Mouse (Mus musculus): ENCODE measurements around the gene Foxp4. TPM values are rescaled to one million over a fixed set of nuclear protein-coding genes. Genes with fewer than 3 reads are reported as not detected.

Foxp4 gene
- polyA plus RNA-seq, 1 experiment: 27.9 TPM

DNA sequence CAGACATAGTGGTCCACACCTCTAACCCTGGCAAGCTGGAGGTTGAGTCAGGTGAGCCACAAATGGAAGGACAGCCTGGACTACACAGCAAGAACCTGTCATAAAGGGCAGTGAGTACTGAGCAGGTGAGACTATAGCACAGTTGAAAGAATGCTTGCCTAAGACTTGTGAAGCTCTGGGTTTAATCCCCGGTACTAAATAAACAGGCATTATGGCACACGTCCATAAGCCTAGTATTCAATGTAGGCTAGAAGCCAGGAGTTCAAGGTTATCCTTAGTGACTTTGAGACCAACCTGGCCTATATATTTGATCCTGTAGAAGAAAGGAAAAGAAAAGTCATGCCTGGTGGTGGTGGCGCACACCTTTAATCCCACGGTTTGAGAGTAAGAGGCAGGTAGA, 12.1 kb upstream of the Foxp4 start:
- no peak for DNase-seq (ENCODE audit: low read depth)

DNA sequence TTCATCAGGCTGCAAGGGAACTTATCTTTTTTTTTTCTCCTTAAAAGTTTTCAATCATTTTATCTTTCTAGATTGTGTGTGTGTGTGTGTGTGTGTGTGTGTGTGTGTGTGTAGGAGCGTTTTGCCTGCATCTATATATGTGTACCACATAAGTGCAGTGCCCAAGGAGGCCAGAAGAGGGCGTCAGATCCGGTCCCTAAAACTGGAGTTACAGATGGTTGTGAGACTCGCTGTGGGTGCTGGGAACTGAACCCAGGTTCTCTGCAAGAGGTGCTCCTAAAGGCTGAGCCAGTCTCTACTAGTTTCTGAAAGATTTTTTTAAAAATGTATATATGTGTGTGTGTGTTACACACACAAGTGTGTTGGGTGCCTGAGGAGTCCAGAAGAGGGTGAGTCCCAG, 5.0 kb upstream of the Foxp4 start:
- no peak for DNase-seq (ENCODE audit: low read depth)

DNA sequence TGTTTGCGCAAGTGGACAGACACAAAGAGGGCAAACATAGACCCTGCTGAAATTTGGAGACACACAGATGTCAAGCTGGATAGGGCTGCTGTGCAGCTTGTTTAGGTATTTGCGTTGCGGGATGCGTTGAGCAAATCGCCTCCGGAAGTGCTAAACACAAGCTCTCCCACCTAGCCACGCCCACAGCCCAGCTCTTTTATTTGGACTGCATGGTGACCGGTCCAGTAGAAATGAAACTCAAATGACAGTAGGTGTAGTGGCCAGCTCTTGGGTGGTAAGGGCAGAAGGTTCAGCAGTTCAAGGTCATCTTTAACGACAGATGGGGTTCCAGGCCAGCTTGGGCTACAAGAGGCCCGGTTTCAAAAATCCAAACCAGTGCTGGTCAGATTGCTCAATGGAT, 1.5 kb upstream of the Foxp4 start:
- no peak for DNase-seq (ENCODE audit: low read depth)

DNA sequence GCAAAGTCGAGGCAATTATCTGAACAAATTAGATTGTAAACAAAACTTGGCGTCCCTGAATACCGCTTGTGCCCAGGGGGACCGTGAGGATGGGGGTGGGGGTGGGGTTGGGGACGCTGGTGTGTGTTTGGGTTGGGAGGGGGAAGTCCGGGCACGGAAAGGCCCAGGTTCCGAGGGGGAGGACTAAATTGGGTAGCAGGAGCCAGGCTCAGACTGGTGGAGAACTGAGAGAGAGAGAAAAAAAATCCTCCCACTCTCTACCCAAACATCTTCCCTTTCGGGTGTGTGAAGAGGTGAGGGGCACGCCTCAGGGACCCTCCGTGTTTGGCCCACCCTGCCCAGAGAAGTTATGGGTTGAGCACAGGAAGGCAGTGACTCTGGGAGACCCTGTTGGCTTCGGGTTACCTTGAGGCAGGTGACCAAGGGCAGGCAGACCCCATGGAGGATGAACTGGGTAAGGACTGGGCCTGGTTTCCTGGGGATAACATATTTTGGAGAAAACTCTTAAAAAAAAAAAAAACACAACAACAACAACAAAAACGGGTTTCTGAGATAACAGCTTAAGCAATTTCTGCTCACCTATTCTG, 988 bp upstream of the Foxp4 start:
- DNase-seq (ENCODE audit: low read depth): no peak

DNA sequence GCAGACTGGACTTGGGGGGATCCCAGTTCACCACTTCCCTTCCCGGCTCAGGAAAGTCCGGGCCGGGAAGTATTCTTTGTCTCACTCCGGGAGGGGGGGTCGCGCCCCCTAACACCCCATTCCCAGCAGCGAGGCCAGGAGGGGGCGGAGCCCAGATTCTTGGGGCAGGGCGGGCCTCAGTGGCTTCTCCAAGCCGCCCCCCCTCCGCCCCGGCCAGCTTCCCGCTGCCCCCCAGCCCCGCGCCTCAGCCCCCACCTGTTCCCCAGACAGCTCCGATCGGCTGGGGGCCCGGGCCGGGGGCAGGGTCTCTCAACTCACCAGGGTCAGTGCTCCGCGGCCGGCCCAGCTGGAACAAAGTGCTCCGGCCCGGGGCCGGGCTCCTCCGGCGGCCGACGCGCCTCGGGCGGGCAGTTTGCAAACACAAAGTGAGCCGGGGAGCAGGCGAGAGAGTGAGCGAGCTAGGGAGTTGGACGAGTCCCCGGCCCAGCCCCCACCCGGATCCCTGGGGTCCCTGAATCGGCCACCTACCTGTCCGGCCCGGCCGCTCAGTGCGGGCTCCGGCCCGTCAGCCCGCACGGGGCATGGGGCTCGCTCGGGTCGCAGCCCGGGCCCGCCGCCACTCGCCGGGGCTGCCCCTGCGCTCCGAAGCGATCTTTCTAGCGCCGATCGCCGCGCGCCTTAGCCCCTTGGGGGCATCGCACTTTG, 615 bp downstream of the Foxp4 start:
- DNase-seq (ENCODE audit: low read depth): no peak

DNA sequence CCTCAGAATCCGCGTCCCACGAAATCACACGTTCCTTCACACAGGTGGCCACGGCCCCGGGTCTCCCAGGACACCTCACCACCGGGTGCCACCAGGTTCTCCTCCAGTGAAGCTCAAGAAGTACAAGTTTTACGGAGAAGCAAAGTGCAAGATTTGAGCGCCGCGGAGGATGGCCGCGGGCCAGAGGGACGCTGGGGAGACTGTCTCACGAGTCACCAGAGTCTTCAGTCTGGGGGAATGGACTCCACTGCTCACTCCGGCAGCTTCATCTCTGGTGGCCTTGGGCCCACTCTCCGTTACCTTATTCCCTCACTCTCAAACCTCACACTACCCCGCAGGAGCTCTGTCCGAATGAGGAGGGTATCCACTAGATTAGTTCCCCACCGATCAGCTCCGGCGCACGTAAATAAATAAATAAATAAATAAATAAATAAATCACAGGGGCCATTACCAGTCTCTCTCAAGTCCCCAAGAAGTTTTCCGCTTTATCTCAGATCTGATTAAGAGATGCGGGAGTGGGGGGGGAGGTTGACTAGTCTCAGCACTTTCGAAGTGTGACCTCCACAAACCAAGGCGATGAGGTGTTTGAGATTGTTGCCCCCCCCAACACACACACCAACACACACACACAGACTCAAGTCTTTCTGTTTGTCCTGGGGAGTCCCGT, 1.3 kb downstream of the Foxp4 start:
- no peak for DNase-seq (ENCODE audit: low read depth)

DNA sequence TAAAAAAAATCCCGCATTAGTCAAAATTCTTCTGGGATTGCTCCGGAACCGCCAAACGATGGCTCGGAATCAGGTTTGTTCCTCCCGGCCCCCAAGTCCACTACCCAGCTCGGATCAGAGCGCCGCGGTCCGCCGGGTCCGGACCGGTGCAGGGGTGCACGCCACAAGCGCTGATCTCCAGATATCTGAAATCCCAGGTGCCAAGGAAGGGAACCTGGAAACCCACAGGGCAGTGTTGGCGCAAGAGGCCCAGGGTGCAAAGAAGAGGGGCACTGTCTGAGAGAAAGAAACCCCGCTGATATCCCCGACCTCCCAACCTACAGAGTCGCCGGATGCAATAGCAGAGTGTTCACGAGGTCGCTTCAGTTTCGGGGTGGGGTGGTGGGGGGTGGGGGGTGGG, 1.9 kb downstream of the Foxp4 start:
- DNase-seq (ENCODE audit: low read depth): no peak

DNA sequence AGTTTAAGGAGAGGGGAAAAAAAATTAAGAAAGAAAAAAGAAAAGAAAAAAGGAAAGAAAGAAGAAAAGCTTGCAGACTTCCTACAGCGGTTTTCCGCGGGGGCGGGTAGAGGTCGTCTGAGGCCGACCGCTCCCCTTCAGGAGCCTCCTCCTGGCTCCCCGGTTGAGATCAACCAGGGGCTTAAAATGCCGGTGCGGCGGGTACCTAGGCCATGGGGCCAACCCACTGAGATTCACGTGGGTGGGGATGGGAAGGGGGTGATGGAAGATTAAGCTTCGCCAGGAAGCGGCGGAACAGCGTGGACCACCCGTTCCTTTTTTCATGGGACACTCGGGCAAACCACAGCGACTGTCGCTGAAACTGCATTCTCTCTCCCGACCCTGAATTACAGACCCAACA, 2.3 kb downstream of the Foxp4 start:
- DNase-seq (ENCODE audit: low read depth): no peak

DNA sequence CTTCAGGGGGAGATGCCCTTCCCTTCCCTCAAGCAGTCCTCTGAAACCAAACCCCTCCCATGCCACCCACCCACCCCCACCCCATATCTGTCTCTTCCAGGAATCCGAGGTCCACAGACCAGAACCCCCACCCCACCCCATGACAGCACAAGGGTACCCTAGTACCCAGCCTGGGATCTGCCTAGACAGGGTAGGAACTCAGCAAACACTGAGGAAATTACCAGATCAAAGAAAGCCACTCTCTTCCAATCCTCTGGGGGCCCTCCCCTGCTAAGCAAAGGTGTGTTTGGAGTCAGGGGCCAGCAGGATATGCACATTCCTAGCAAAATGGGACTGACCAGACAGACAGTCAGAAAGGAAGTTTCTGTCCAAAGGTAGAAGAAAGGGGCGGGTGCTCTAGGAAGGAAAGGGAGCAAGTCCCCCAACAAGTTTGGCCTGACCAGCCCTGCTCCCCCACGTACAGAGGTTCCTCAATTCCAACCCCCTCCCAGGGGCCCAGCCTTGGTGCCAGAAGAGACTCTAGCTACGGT, 3.2 kb downstream of the Foxp4 start:
- DNase-seq (ENCODE audit: low read depth): no peak

DNA sequence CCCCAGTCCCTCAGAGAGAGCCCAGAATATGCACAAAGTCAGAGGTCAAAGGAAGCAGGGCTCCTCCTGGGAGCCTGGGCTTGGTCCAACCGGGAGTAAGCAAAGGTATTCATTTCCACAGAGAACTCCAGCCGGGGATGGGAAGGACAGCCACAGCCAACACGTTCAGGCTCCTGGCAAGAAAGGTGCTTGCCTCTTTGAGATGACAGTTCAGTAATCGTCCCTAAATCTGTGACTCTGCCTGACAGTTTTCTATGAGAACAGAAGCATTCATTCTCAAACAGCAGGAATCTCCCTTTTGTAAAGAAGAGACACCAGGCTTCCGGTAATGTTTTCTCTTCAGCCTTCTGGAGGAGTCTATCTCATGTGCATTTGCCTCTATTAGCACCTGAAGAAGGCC, 4.6 kb downstream of the Foxp4 start:
- DNase-seq (ENCODE audit: low read depth): no peak

DNA sequence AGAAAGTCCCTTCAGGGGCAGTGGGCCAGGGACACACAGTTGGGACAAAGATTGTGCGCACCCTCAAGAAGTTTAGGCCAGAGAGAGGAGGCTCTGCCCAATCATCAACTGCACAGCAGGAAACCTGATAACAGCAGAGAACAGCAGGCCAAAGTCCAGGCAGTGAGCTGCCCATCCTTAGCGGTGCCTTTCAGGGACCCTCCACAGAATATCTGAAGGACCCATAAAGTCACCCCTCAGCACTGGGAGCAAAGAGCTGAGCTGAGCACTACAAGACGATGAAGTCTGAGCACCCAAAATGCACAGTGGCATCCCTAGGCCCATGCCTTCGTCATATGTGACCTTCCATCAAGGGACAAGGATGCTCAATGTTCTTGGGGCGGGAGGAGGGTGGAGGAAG, 6.5 kb downstream of the Foxp4 start:
- DNase-seq (ENCODE audit: low read depth): no peak

DNA sequence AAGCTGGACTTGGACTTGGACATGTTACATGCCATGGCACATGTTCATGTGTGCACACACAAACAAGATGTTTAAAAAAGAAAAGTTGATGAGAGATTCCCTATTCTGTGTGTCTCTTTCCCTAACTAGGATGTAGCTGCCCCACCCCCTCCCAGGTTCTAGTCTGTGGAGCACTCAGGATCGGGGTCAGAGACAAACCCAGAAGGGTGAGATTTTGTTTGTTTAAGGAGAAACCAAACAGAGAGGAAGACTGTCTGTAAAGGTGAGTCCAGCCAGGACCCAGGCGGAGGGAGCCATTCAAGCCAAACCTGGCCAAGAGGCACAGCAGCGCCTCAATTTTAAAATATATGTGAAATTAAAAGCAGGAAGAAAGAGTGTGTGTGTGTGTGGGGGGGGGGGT, 7.2 kb downstream of the Foxp4 start:
- no peak for DNase-seq (ENCODE audit: low read depth)

DNA sequence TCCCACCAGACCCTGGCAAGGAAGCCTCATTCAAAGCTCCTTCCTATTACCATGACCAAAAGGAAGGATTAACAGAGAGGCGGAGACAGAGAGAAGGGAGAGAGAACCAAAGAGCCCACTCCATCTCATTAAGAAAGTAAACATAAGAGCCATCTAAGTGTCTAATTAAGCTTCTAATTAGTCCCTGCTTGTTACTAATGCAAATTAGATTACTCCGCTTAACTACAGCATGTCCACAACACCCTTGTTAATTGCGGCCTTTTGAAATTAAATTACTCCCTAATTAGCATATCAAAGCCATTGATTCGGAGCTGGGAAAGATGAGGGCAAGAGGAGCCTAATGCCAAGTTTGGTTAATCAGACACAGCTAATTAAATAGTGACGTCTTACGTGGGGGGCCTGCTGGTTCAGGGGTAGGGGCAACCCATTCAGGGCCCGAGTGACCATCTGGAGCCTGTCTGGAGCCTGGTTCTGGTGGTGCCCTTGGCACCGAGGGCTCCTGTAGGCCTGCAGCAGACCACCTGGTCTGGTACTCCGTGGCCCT, 9.7 kb downstream of the Foxp4 start:
- no peak for DNase-seq (ENCODE audit: low read depth)

DNA sequence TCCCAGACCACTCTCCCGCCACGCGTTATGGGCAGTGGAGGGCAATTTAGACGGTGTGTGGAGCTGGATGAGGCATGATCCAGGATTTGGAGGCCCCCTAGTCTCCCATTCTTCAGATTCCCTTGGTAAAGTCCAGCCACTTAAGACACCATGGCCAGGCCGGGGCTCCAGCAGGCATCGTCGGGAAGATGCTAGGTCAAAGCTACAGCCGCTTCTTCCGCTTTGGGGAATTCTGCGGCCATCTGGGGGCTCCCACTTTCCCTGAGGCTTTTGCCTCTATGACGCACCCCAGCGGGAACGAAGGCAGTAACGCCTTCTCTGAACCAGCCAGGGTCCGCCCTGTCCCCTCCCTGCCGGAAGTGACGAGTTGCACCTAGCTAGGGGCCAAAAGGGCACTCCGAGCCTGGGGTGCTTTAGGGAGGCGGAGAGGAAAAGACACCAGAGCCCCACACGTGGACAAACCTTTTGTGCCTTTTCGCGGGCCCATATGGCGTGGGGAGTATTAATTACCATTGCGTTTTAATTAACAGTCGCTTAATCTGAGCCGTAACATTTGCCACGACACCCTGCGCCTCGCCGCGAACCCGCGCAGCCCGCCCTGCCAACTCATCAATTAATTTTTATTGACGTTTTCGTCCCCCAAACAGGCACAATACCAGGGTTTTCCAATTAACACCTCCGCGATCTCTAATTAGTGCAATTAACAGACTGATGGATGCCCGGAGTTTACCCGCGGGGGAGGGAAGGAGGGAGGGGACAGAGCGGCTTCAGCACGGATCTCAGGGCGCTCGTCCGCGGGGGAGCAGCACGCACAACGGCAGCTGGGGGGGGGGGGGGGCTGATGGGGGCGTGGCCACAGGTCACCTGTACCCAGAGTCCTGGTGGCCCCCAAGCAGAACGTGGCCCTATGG, 15.1 kb downstream of the Foxp4 start:
- no peak for DNase-seq (ENCODE audit: low read depth)

DNA sequence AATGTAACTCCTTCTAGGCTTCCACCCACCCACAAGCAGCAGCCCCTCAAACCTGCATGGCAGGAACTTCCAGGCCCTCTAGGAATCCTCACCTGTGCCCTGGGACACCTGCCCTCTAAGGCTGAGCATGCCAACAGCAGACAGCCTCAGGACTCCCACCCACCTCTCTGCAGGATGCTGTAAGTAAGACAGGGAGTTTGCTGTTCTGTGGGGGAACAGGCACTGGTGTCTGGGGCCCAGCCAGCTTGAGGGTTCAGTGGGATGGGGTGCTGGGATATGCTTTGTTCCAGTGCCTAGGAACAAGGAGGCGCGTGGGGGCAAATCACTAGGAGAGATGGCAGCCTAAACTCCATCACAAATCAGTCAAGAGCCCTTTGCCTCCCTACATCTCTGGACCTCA, 16.4 kb downstream of the Foxp4 start:
- DNase-seq (ENCODE audit: low read depth): no peak

DNA sequence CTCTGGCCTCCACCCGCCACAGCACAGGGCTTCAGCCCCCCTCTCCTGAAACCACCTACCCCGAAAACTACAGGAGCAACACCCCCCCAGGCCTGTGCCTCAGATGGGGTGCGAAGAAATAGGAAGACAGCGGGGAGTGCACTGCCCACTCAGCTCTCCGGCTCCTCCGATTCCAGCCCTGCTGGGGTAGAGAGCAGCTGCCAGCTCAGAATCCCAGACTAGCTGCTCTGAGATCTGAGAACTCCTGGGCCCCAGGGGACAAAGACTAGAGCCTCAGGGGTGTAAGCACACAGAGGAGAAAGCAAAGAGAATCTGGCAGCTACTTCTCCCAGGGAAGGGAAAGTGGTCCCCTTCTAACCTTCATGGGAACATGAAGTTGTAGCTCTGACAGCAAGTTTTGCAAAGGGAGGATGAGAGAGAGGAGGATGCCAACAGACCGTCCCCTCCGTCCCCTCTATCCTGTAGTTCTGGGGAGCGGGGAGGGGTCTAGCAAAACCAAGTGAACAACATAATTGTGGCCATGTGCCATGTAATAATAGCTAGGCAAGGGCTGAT, 17.0 kb downstream of the Foxp4 start:
- DNase-seq (ENCODE audit: low read depth): no peak

DNA sequence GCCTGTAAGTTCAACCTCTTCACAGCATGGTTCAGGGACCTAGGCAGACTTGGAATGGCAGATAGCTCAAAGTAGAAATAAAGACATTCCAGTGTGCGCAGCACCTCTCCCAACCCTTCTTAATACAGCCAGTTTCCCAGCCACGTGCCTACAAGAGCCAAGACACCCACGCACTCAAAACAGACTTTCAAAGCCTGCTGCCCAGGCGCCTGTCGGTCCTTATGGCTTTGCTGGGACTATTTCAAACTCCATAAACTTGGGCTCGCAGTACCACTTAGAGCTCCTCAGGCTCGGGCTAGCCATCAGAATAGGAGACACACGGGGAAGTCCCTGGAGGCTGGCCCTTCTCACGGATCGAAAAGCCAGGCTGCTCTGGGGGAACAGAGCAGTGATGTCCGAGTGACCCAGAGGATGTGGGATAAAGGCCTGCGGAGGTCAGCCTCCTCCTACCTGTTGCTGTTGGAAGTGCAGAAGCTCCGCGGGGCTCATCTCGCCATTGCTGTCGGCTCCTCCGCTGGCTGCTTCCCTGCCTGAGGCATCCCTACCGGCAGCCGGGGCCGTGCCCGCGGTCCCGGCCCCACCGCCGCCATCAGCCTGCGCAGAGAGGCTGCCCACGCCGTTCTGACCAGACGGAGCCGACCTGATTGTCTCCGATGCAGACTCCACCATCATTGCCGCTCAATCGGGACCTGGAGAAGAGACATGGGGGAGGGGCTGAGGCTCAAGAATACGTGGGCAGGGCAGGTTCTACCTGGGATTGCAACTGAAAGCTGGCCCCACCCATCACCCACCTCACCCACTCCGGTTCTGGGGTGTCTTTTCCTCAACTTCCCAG, 20.4 kb downstream of the Foxp4 start:
- DNase-seq (ENCODE audit: low read depth): no peak

DNA sequence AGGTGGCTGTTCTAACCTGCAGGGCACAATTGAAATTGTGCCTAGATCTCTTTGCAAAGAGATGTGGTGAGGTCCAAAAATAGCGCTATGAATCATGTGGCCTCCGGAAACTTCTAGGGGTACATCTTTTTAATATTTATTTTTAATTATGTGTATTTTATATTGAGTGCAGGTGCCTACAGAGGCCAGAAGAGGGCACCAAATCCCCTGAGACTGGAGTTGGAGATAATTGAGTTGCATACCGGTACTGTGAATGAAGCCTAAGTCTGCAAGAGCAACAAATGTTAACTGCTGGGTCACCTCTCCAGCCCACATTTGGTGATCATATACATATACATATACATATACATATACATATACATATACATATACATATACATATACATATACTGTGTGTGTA, 22.7 kb downstream of the Foxp4 start:
- no peak for DNase-seq (ENCODE audit: low read depth)

DNA sequence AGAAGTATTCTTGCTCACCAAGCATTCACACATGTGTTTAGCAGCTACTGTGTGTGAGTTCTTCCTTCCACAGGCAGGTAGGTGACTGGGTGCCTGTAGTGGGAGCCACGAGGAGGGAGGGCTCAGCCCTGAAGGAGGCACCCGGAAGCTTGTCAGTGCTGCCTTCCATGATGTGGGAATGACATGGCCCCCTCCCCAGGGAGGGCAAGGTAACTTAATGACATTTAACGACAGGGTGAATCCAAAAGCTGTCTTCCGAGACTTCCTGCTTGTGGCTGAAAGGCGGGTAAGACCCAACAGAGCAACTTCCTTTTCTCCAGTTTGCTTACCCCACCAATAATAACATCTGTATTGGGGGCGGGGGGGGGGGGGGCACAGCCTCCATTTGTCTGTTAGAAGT, 23.7 kb downstream of the Foxp4 start:
- DNase-seq (ENCODE audit: low read depth): no peak

DNA sequence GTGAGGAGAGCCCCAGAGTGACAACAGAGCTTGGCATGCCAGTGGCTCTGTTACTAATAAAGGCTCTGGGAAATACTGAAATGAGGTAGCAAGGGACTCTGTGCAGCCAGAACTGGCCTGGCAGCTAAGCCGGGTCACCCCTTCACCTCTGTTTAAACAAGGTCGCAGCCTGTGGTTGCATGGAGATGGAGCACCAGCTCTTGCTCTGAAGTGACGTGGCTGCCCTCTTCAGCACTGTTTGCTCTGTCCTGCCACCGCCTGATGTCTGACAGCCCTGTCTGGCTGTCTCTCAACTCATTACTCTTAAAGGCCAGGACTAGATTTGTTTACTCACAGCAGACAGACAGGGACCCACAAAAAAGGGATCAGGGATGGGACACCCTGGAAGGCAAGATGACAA, 25.3 kb downstream of the Foxp4 start:
- no peak for DNase-seq (ENCODE audit: low read depth)
